Mouse (Mus musculus): ENCODE measurements around the gene Atp4b.

DNA sequence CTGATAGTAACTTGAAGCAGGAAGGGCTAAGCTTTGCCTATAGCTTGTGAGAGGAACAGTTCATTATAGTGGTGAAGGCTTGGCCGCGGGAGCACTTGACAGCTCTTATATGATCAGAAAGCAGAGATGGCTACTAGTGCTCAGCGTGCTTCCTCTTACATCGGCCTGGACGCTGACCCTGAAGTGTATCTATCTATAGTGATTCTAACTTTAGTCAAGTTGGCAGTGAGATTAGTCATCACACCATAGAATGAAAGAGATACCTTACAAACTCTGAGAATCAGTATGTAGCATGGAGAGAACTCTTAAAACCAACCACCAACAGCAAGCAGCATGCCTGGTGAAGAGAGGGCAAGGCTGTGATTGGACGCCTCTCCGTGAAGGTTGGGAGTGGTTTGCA, 15.0 kb downstream of the Atp4b start:
- TF ChIP-seq CTCF (IDR thresholded peaks at IDR 0.05; ENCODE audit: borderline replicate concordance, insufficient read depth, low read depth, low read length): no peak
- no peak for TF ChIP-seq POLR2A (IDR thresholded peaks at IDR 0.05; ENCODE audit: borderline replicate concordance, insufficient read depth, low read length)

All from cerebellum, adult 2 months (tissue).